Mouse (Mus musculus) urinary bladder, adult 18-20 months (tissue): Measurements from ENCODE around the gene Pgs1.

Experiments
- DNase-seq, 2 experiments: peaks; one replicate each; pipeline ENCODE4 v3.0.0; 2022; ENCODE audit warnings: low spot score in 2 of 2, mixed read lengths in 2 of 2

Pgs1 gene

GRCm38 (mm10) chr11:117962228-117963067 is 23.6 kb upstream of the Pgs1 start:
- peak in 1 of 2 experiments; percentile 87 for DNase-seq

DNA sequence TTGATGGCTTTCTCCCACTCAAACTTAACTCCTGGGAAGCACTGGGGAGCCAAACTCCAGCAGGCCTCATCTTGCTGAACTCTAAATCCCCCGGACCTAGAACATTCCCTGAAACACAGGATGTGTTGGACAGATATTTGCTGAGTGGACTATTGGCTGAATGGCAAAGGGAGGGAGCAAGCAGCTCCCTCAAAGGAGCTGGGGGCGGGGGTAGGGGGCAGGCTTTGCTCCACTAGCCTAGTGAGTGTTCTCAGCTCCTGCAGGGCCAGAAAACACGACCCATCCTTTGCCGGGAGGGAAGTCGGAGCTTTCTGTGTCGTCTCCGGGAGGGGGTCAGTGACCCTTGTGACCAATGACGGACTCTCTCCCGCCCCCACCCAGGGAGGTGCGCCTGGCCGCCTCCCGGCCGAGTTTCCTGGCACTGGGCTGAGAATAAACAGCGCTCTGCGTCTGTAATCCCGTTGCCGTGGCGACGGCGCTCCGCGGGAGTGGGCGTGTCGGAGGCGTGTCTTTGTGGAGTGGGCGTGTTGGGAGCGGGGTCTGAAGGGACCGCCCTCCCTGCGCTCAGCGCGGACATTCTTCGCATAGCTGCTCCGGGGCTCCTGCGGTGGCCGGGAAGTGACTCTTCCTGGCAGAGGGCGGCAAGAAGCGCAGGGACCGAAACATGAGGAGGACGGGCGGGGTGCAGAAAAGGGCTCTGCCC is 22.9 kb upstream of the Pgs1 start:
- peak; percentile 99 for DNase-seq

- no peak for DNase-seq
Measured at GRCm38 (mm10) chr11:117963872-117964271, 22.2 kb upstream of the Pgs1 start.

DNA sequence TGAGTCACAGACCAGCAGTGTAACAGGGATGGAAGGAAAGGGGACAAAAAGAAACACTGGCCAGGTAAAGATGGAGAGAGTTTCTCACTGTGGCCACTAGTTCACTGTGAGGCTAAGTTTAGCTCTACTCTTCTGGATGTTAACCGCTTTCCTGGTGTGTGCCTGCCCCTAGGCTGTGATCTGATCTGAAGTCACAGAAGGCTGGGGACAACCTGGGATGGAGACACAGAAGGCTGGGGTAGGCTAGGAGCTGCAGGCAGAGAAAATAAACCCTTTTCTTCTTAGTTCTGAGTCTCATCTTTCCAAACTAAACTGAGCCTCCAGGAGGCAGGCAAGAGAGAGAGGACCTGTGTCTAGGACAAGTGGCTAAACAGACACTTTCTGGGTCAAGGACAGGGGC is 21.8 kb upstream of the Pgs1 start:
- no peak for DNase-seq

DNA sequence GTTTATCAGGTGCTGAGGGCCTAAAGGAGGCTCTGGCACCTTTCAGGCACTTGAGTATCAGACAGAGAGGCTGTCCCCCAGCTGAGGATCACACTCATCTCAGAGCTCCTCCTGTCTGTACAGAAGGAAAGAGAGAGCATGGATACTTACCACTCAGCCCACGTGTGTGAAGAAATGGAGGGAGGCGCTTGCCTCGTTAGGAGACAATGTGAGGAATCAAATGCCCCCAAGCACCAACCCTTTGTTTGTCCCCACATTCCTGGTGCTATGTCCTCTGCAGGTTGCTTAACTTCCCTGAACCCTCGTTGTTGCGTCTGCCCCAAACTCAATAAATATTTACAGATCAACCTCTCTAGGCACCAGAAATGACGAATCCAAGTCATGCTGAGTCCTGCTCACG is 21.0 kb upstream of the Pgs1 start:
- DNase-seq, result no peak

GRCm38 (mm10) chr11:117965561-117965981 is 20.5 kb upstream of the Pgs1 start:
- no peak for DNase-seq

DNA sequence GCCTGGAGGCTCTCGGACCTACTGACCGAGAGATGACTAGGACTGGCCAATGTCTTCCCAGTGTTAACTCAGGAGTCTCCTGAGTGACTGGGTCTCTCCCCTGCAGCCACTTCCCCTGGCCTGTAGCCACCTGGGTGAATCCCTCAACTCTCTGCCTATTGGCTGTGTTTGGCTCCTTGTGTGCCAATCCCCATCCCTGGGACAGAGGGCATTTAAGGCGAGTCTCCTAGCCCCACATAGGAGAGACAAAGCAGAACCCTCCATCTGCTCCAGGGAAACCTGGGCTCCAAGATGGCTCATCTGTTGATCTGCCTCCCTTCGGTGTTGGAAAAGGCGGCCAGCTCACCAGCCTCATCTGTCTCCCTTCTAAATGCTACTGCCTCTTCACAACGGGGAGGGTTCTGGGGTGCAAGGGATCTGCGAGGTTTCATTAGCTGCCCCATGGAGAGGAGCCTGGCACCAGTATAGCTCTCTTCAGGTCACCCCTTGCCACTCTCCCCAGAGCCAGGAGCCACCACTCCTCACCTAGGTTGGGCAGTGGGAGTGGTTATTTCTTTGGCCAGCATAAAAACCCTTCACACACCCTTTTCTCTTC is 19.5 kb upstream of the Pgs1 start:
- DNase-seq, result no peak

- no peak for DNase-seq
Measured at GRCm38 (mm10) chr11:117967249-117968015, 18.7 kb upstream of the Pgs1 start.

DNA sequence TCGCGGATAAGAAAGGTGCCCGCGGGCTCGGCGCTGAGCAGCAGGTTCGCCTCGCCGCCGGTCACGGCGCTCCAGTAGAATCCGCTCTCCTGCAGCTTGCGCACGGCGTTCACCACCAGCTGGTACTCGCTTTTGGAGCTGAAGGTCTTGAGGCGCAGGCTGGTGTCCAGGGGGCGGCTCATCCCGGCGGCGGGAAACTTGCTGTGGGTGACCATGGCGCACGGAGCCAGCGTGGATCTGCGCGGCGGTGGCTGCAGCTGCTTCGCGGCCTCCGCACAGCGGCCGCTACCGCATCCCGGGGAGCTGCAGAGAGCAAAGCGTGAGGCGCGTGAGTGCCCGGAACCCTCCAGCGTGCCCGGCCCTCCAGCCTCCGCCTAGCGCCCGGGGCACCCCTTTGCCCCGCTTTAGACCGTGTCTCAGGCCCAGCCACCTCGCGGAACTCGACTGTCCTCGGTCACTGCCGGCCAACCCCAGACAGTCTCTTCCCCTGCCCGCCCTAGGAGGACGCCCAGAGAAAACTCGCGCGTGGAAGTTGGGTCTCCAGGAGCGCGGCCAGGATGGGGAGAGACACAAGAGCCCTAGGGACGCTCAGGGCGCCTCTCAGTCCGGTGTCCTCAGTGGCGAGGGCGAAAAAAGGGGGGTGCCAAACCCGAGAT is 17.9 kb upstream of the Pgs1 start:
- peak in 1 of 2 experiments; percentile 57 for DNase-seq

- DNase-seq, result no peak
Measured at GRCm38 (mm10) chr11:117968716-117969099, 17.4 kb upstream of the Pgs1 start.

GRCm38 (mm10) chr11:117969100-117969944 is 16.8 kb upstream of the Pgs1 start:
- peak; percentile 96 to 98 for DNase-seq

GRCm38 (mm10) chr11:117969945-117970872 is 15.9 kb upstream of the Pgs1 start, which contains the start of gene Socs3:
Socs3 (minus strand) TSS chr11:117970047.
- DNase-seq, result peak; percentile 87 to 96

GRCm38 (mm10) chr11:117971100-117971499 is 15.0 kb upstream of the Pgs1 start:
- no peak for DNase-seq

DNA sequence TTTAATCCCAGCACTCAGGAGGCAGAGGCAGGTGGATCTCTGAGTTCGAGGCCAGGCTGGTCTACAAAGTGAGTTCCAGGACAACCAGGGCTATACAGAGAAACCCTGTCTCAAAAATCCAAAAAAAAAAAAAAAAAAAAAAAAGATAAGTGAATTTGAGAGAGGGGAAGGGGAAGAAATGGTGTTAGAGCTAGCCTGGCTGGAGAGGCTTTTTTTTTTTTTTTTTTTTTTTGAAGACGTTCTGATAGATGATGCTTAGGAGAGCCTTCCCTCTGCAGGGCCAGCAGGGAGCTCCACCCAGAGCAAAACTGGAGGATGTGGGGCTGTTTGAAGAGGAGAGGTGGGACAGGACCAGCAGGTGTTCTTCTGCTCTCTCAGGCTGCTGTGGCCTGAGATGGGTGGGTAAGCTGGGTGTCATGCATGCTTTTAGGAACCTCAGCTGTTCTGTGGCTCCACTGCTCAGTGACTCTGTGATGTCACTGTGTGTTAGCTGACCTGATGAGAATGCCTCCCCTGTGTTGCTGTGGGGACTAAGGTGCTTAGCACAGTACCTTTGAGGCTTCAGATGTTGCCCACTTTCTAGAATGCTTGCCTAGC is 14.3 kb upstream of the Pgs1 start:
- DNase-seq, result no peak

GRCm38 (mm10) chr11:117972656-117973558 is 13.2 kb upstream of the Pgs1 start:
- no peak for DNase-seq

- DNase-seq, result no peak
Measured at GRCm38 (mm10) chr11:117973569-117973968, 12.5 kb upstream of the Pgs1 start.

DNA sequence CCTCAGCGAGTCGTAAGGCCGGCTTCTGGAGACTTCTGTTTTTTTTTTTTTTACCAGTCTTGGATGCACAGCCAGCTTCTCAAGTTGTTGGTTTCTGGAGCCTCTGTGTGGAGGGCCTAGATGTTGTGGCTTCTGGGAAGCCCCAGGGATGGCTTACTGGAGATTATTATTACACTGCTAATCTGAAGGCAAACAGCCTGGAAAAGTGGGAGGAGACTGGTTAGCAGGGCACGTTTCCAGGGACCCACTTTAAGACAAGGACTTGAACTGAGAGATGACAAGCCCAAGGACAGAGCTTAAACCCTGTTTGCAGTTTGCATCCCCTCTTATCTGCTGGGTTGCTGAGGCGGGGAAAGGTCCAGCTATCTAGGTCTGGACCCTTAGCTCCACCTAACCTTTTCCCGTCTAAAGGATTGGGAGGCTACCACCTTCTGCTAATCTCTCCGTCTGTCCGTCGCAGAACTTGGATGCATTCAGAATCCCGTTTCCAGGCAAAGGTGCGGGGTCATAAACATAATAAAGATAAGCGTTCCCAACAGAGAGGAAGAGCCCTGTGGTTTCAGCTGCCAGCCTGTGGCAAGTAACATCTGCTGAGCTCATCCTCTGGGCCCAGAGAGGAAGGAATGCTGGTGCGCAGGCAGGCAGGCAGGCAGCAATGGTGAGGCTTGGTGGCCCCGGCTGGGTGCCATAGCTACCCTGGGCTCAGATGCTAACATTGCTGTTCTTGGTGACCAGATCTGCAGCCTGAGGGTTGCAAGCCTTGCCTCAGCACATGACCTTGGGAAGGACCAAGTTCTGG is 11.6 kb upstream of the Pgs1 start:
- DNase-seq, result no peak
